Mouse (Mus musculus): ENCODE data around the gene E2f8.

The E2f8 gene

DNA sequence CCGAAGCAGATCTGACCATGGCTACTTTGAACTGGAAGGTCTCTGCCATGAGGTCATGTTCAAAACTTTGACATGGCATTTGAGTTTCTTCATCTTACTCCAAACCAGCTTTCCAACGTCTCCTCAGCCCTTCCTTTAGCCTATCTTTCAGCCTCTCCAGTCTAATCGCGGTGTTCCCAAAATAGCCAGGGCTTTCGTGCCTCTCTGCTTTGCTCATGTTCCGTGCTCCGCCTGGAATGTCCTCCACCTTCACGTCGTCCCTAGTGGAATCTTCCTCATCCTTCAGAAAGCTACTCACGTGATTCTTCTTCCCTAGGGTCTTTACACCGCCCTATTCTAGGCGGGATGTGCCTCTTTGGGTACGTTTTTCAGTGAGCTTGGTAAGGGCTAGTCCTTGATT is 27.9 kb downstream of the E2f8 start:
- no peak for DNase-seq (ENCODE audit: low spot score)

DNA sequence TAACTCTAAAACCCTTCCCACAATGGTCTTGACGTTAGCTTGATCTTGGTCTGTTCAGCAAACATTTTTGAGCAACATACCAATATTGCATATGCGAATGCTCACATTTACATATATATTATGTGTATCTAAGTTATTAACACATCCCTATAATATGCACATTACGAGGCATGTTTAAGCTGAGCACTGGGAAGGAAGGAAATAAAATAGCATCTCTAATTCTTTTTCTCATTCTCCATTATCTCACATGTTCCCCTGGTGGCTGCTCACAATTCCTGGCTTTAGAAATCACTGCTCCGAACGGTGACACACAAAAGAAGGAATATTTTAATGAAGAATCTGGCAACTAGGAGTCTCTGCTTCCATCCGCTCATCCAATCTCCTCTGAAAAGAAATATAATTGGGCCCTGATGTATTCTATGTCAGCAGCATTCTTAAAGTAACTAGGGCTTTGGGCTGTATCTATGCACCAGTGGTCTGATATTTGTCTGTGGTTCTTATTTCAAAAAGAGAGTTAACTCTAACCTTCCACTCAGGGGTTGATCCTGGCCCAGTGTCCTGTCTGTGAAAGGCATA is 29.8 kb downstream of the E2f8 start:
- no peak for DNase-seq (ENCODE audit: low spot score)

DNA sequence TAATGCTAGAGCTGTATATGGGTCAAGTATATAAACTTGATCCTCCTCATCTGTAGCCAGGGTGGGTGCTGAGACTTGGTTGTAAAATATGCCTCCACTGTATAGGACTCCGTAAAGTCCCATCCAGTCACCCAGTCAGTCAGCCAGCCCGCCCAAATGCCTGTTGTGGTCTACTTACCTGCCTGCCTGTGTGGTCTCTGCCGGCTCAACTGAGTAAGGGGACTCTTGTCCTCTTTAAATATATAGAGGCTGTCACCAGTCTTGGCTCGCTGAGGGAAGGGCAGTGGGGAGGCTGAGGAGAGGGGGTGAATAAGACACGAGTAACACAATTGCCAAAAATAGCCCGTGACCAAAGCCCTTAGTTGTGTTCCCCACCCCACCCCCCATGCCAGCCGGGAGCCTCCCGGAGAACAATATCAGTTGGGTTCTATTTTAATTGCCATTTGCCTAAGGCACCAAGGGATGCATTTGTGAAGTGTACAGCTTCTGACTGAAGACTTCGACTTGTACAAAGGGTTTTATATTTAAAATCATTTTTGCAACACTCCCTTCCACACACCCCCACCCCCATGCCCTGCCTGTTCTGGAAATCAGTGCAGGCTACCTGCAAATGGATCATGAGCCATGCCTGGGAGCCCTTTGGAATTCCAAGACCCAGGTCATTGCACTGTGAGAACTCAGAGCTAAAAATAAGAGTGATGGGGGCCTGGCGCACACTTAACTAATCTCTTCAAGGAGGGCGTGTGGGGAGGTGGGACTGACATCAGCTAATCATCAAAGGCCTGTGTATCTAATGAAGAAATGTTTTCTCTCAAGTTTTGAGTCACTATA is 33.4 kb downstream of the E2f8 start, which contains the start of gene Csrp3:
Gene Csrp3, minus strand, starts transcription at position 214 of the 831 bp plus-strand sequence.
- DNase-seq (ENCODE audit: low spot score), result no peak

DNA sequence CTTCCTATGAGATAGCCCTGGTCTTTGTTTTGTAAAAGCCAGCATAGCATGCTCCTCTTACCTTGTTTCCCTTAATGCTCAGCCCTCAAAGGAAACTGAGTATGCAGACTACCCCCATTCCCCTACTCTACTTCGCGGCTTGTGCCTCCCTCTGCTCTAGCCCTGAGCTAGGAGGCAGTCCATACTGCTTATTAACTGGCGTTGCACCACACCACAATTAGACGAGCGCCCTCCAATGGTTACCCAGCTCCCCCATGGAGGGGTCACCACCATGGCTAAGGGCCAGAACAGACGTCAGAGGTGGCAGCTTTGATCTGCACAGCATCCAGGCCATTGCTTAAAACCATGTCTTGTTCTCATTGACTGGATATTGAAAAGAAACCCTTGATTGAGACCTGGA is 34.6 kb downstream of the E2f8 start:
- no peak for DNase-seq (ENCODE audit: low spot score)

DNA sequence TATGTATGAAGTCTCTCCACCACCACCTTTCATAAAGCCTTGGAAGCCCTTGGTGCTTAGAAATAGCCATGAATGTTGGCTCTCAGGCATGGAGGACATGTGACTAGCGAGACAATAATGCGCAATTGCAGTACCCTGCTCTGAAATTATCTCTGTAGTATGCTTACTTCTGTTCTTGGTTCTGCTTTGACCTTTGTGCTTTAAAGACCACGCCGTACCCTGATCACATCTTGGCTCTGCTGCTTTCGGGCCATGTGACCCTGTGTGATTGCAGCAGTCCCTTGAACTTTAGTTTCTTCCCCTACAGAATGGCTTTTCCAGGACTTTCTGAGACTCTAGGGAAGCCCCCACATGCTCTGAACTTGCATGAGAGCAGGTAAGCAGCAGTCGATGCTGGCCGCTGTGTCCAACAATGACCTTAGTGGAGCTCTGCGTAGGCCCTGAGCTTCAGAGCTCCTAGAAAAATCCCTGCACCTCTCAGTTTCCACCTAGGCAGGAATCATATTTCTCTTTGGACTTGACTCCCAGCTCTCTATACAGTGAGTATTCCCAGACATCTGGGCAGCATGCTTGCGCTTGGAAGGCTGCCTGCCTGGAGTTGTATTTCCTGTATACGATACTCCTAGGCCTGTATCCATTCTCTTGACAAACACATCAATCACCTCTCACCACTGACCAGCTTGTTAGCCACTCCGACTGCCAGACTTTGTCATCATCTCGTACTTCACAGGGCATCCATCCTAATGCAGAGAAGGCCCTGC is 36.0 kb downstream of the E2f8 start:
- DNase-seq (ENCODE audit: low spot score), result no peak

DNA sequence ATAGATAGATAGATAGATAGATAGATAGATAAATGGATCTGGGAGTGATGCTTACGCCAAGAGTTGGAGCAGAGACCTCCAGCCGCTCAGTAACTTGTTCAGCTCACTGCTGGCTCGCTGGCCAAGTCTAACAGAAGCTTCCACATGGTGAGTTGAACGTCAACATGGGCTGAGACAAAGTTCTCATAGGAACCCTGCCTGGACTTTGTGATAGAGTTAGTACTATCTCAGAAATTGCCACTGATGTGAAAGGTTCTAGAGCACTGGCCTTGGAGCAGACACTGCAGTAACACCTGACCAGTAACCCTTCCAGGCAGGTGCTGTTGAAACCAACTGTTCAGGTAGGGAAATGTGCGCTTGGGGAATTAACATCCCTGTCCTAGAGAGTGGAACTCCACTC is 37.9 kb downstream of the E2f8 start:
- no peak for DNase-seq (ENCODE audit: low spot score)

DNA sequence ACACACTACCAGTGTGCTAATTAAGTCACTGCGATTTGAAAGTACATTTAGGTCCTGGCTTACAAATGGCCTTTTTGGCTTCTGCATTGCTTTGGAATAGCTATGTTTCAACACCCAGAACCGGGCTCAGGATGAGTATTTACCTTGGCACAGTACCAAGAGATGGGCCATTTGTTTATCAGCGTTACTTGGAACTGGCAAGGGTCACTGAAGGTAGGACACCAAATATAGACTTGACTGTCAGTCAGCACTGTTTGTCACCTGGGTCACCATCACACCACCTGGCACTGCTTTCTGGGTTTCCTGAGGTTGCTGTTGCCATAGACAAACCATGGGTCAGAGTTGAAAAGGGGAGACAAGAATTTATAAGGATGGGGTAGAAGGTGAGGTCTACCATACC is 39.0 kb downstream of the E2f8 start:
- no peak for DNase-seq (ENCODE audit: low spot score)

DNA sequence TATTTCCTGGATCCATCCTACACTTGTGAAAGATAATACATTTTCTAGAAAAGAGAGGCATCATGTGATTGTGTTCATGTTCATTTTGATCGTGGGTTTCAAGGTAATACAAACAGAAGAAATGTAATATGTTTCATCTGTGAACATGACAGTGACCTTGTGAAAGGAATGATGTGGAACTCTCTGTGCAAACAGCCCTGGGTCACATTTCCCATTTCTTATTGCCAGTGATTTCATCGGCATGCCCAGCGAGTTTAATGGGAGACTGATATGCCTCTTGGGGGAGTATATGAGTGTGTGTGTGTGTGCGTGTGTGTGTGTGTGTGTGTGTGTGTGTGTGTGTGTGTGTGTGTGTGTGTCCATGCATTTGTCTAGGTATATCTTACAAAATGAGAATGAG is 39.9 kb downstream of the E2f8 start:
- DNase-seq (ENCODE audit: low spot score), result no peak

DNA sequence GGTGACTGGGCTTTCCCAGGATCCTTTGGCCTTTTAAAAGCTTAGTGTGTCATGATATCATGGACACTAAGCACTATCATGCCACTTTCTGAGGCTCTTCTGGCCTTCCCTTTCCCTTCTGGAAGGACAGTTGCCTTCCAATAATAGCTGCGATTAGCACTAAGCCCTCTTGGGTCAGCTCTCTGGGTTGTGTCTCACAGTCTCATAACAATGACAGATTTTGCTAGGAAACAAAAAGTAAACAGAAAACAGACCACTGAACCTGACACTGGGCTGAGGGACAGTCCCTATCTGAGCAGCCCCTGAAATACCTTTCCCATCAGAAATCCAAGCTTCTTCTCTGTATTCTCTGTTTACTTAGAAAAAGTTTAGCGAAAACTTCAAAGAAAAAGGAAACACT is 40.9 kb downstream of the E2f8 start:
- no peak for DNase-seq (ENCODE audit: low spot score)

DNA sequence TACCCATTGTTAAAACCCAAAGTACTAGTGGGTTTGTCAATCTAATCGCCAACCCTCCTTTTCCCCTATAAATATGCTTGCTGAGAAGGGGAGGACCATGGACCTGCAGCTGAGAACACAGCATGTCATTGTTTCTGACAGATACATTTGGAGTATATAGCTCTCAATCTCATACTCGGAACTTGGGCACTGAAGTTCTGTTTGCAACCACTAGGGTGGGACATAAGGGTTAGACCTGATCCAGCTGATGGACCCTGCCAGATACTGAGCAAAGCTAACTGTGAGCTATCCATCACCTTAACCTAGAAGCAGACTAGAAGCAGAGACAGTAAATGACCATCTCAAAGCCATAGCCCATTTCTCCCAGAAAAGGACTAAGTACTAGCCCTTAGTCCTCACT is 43.0 kb downstream of the E2f8 start:
- no peak for DNase-seq (ENCODE audit: low spot score)

DNA sequence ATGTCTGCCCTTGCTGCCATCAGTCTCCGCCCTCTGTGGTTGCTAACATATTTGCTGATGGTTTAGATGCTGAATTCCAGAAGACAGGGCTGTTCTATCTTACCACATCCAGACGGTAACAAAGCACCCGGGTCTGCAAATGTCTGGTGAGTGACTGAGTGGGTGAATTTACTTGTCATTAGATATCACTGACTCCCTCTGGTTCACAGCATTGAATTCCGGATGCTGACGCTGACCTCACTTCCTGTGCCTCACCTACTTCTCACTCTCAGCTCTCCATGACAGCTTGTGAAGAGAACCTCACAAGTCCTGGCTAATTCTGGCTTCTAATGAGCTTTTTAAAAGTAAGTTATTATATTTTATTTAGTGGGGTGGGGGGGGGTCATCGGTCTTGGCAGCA is 44.4 kb downstream of the E2f8 start:
- DNase-seq (ENCODE audit: low spot score), result no peak

DNA sequence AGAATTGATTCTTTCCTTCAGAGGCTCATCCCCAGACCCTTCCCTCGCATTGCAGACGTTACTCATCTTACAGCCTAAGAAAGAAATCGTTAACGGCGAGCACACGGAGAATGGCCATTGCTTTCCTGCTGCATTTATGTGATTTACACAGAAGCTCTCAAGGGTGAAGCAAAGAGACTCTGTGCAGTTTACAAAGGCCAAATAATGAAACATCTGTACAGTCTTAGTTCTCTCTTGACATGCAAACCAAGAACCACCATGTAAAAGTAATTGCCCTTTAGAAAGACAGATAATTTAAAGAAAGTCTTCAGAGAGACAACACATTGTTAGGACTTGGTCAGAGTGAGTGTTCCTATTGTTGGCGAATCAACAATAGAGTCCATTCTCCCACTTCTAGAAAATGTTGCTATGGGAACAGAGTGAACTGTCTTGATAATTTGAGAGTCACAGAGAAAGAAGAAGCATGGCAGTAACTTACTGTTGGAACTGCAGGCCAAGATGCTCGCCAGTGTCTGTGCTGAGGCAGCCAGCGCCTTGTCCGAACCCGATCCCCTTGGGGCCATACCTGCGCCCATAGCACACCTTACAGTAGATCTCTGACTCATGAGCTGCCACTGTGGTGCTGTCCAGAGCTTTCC is 46.3 kb downstream of the E2f8 start:
- DNase-seq (ENCODE audit: low spot score), result no peak

DNA sequence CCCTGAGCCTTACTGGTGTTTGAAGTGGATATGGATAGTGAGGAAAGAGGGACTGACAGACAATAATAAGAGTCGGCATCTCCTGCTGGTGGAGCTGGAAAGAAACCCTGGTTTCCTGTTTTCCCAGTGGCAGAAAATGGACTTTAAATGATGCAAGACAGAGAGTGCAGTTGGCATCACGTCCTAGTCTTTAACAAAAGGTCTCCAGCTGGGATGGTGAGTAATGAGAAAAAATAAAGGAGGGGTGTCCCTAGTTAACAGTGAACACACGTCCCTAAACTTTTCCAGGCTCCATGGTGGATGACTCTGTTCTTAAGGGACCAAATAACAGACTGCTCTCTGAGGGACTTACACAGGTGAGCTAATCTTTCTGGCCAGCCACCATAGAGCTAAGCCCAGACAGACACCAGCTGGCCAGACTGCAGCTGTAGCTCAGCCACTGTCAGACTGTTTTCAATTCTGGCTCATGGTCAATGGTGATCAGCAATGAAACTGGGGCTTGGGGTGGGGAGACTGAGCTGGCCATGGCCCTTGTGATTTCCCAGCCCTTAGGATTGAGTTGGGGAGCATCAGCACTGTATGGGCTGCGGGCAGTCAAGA is 46.9 kb downstream of the E2f8 start:
- DNase-seq (ENCODE audit: low spot score), result no peak

DNA sequence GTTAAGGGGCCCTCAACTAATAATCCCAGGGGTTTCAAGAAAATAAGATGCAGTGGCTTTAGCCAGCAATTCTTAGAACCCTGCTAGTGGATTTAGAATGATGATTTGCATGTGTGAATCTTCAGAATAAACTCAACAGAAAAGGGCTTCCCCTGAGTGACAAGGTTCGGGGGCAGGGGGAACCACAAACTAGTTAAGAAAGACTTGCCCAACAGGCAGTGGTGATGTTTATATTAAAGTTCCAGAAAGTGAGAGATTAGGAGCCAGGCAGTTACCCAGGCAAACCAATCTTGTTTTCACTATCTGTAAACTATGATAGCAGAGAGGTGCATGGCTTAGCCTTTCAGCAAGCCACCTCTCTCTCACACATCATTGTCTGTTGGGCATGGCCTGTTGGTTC is 48.7 kb downstream of the E2f8 start:
- no peak for DNase-seq (ENCODE audit: low spot score)

DNA sequence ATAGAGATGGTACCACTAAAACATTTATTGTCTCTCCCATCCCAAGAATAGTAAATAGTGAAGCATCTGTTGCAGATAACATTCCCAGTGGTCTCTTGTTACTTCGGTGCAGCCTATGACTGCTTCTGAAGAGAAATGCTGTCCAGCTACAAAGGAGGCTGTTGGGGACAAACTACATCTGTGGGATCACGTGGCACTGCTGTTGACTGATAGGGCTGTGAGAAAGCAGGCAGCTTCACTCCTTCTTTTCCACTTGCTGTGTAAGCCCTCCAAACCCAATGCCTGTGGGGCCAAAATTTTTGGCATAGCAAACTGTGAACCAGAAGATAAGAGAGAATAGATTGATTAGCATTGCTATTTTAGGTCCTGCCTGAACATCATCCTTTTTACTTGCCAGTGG is 51.0 kb downstream of the E2f8 start:
- no peak for DNase-seq (ENCODE audit: low spot score)

DNA sequence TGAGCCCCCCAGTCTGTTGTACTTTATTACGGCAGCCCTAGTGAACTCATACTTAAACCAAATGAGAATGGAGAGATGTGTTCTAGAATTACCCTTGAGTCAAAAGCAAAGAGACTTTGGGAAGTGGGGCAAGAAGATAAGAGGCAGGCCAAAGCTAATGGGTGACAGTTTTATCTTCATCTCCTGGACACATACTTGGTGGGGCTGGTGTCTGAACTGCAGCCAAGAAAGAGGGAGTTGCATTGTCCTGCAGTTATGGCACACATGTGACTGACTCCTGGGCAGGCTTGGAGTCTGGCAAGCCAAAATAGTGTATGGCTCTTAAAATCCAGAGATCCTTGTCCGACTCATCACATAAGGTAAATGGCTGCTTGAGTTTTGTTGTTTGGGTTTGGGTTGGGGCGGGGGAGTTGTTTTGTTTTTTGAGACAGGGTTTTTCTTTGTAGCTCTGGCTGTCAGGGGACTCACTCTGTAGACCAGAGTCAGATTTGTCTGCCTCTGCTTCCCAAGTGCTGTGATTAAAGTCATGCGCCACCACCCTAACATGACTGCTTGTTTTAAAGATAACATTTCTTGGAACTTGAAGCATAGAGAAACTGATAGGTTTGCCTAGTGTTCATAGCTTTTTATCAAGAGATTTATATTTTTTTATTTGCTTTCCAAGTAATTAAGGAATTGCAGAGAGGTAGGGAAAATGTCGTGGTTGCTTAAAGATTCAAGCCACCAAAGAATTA is 52.1 kb downstream of the E2f8 start:
- DNase-seq (ENCODE audit: low spot score), result no peak

DNA sequence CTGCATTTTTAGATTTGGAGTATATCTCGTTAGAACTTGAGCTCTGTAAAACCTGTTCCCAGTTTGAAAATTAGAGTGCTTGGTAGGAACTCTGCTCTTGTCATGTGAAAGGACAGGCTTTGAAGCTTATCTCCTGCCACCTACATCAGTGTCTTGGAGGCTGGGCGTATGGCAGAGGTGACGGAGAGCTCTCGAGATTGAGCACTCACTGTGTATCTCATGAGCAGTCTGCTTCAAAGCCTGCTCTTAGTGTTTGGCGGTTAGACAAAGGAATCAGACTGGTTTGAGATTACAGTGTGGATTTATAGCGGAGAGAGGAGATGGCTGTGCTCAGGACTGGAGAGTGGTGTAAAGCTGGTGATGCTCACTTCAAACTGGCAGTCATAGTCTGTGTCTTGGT is 56.2 kb downstream of the E2f8 start:
- no peak for DNase-seq (ENCODE audit: low spot score)

DNA sequence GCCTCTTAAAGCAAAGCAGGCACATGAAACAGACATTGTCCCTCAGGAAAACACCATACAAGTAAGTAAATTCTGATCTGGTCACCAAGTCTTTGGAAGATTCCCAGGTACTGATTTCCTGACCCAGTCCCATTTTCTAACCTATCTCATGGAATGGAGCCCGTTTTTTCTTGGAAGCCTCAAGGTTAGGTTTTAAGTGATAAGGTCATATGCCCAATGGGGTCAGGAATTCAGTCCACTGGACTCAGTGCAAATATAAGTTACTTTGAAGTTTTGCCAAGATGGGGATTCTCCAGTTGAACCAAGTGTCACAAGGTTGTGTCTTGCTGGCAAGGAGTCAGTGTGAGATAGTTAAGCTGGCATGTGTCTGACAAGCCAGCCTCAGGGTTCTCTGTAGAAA is 56.7 kb downstream of the E2f8 start:
- DNase-seq (ENCODE audit: low spot score), result no peak

DNA sequence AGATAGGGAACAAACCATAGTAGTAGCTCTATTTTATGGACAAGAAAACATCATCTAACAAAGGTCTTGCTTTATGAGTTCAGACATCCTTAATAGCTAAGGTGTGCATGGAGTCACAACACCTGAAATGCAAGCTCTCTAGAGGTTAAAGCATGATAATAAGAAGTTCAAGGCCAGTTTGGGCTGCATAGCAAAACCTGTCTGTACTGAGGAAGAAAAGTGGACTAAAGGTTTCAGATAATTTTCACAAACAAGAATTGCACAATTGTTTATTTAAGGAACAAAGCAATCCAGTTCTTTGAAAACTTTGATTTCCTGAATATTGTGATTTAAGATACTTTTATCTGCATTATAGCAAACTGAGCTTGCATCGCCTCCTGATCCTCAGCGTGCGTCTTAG is 57.8 kb downstream of the E2f8 start:
- DNase-seq (ENCODE audit: low spot score), result no peak

DNA sequence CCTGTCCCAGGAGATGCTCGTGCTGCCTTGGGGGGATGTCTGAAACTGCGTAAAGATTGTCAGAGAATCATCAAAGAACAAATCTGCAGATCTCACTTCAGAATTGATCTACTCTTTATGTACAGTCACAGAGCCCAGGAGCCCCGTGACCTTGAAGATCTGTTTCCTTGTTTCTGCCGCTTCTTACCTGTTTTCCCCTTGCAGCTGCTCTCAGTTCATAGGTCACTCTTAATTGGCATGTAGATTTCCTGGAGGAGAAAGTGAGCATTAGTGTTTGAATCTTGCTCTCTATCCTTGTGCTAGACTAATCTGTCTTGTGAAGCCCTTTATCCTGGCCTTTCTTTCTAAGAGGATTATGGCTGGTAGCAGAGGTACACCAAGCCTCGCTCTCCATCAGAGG is 59.7 kb downstream of the E2f8 start:
- DNase-seq (ENCODE audit: low spot score), result no peak
